14 mouse cellular contexts compared by ENCODE assay signal in the genomic region with DNA sequence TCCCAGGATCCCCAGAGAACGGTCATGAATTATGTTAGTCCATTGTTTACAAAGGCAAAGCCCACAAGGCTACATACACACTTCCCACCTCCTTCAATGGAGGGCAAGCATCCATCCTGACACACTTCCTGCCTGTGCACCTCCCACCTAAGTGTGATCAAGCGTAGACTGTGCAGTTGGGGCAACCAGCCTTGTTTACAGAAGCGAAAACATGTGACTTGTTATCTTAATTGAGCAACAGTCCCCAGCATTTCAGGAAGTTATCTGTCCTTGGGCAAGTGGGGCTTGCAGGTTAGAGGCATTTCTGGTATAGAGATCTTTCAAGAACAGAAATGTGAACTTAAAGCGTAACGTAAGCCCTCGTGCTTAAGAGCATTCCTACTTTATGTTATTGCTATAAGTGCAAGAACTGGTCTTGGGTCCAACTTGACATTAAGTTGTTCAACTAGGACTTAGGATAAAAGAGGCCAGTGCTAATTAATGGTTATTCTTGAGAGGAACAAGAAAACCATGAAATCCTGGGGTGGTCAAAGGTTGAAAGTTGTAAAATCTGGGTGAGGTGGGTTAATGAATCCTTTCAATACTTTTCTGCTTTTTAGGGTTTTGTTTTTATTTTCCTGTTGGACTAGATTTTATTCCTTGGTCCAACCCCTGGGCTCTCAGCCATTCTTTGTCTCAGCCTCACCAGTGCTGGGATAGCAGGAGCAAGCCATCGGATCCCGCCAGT. TPM values are rescaled to one million over a fixed set of nuclear protein-coding genes. Genes with fewer than 3 reads are reported as not detected.
DNase-seq lines count a peak whose midpoint lies in the region; ATAC-seq and TF ChIP-seq lines count a peak whose summit lies in the region.
"Had no signal": no experiment of that assay in that cellular context is flagged by ENCODE, and none has a peak within 500 bp of the region (broad histone marks: within the 10 kb centered on the region; RNA-seq: fewer than 3 reads in every experiment).

No protein-coding gene starts in this region.

- H3K4me3 ChIP-seq in heart, postnatal 0 days (ENCODE audit: low read depth, low read length), result no peak overlapping the region
- H3K4me3 ChIP-seq in MEL (ENCODE audit: control insufficient read depth in 1 of 2, insufficient read depth in 1 of 2, low read depth in 2 of 2, low read length in 2 of 2), result peak overlapping the region in 1 of 2 experiments; percentile 30; a peak in 2 of 4 replicates
- no peak overlapping the region for H3K4me3 ChIP-seq in limb, embryonic 10.5 days
- H3K4me3 ChIP-seq: limb, embryonic 15.5 days; neural tube, embryonic 12.5 days had no signal

- no peaks in the 10 kb centered on the region for H3K36me3 ChIP-seq in heart, postnatal 0 days (replicated peaks; ENCODE audit: control insufficient read depth, insufficient read depth, low read length)
- peaks cover 0 to 13% of the 10 kb centered on the region in 2 experiments; a peak in 2 of 4 replicates for H3K36me3 ChIP-seq in MEL (ENCODE audit: control insufficient read depth in 1 of 2, insufficient read depth in 2 of 2, low read length in 2 of 2)
- no peaks in the 10 kb centered on the region for H3K36me3 ChIP-seq in limb, embryonic 10.5 days
- H3K36me3 ChIP-seq: limb, embryonic 15.5 days; neural tube, embryonic 12.5 days had no signal

- TF ChIP-seq EP300 in heart, postnatal 0 days (IDR thresholded peaks at IDR 0.05; ENCODE audit: low read depth), result 0 out of 2 replicates have a peak, but pooled peaks have one; percentile 27
- peak; percentile 92 to 94 for TF ChIP-seq EP300 in MEL (IDR thresholded peaks at IDR 0.05; ENCODE audit: low read depth in 1 of 2, low read length in 2 of 2)

- 61% methylated on average over 8 of the region's 8 CpGs for WGBS in heart, postnatal 0 days
- 80% methylated on average over 8 of the region's 8 CpGs for WGBS in limb, embryonic 10.5 days

- no peaks in the 10 kb centered on the region for H3K79me2 ChIP-seq in MEL (ENCODE audit: control insufficient read depth, insufficient read depth, low read length, poor library complexity)

- TF ChIP-seq RAD21 in MEL (IDR thresholded peaks at IDR 0.05; ENCODE audit: low read depth, low read length), result no peak

- no peak; a peak in 2 of 4 replicates for TF ChIP-seq POLR2A in MEL (IDR thresholded peaks at IDR 0.05; ENCODE audit: control insufficient read depth in 1 of 2, insufficient read depth in 1 of 2, low read depth in 1 of 2, low read length in 2 of 2, poor library complexity in 1 of 2)

- no peaks in the 10 kb centered on the region for H3K27me3 ChIP-seq in heart, postnatal 0 days (ENCODE audit: control insufficient read depth, insufficient read depth, low read length)
- no peaks in the 10 kb centered on the region for H3K27me3 ChIP-seq in MEL (ENCODE audit: control insufficient read depth in 1 of 2, insufficient read depth in 2 of 2, low read length in 2 of 2)
- no peaks in the 10 kb centered on the region for H3K27me3 ChIP-seq in limb, embryonic 10.5 days (ENCODE audit: low read depth, poor library complexity, severe bottlenecking)
- H3K27me3 ChIP-seq: limb, embryonic 15.5 days; neural tube, embryonic 12.5 days had no signal

- H3K9ac ChIP-seq in heart, postnatal 0 days (replicated peaks; ENCODE audit: low read depth, low read length), result no peak overlapping the region
- peak overlapping the region; percentile 49 for H3K9ac ChIP-seq in MEL (ENCODE audit: control insufficient read depth, low read depth, low read length, poor library complexity, severe bottlenecking)
- H3K9ac ChIP-seq: limb, embryonic 15.5 days; neural tube, embryonic 12.5 days had no signal

- H3K4me2 ChIP-seq in heart, postnatal 0 days (ENCODE audit: low read depth, low read length), result no peak overlapping the region
- H3K4me2 ChIP-seq: limb, embryonic 15.5 days; neural tube, embryonic 12.5 days had no signal

- no peak overlapping the region; the same call in 1 of the 2 replicates for H3K27ac ChIP-seq in heart, postnatal 0 days (ENCODE audit: low read depth)
- peak overlapping the region; percentile 92 for H3K27ac ChIP-seq in MEL (ENCODE audit: control insufficient read depth, low read depth, low read length)
- 0 out of 2 replicates have a peak overlapping the region, but pooled peaks have one; percentile 1 for H3K27ac ChIP-seq in limb, embryonic 10.5 days
- H3K27ac ChIP-seq: limb, embryonic 15.5 days; neural tube, embryonic 12.5 days had no signal

- DNase-seq in heart, postnatal 0 days (ENCODE audit: low spot score), result no peak
- DNase-seq in heart, adult 11 months, result no peak
- peak; percentile 96 for DNase-seq in MEL (ENCODE audit: low read depth, low spot score)
- no peak for DNase-seq in limb, embryonic 10.5 days (ENCODE audit: low spot score)
- no peak for DNase-seq in layer of hippocampus, adult 9-11 months
- no peak for DNase-seq in embryo, embryonic 9.5 days (ENCODE audit: extremely low spot score)
- DNase-seq in urinary bladder, postnatal 25 days (ENCODE audit: low spot score), result no peak
- DNase-seq: cerebellum, adult 11-12 months; kidney, postnatal 4 days had no signal

- ATAC-seq in heart, postnatal 0 days (ENCODE audit: insufficient read depth, low read depth), result peak; percentile 70
- ATAC-seq in megakaryocyte-erythroid progenitor cell, adult 5-6 weeks (replicated peaks; ENCODE audit: low FRiP score, low TSS enrichment, poor library complexity, severe bottlenecking), result peak; percentile 92
- ATAC-seq: forebrain, embryonic 14.5 days had no signal

- H3K4me1 ChIP-seq in heart, postnatal 0 days (ENCODE audit: control insufficient read depth, insufficient read depth), result no peaks in the 10 kb centered on the region
- H3K4me1 ChIP-seq in MEL (ENCODE audit: control insufficient read depth in 1 of 2, insufficient read depth in 2 of 2, low read length in 2 of 2), result peaks cover 12 to 30% of the 10 kb centered on the region in 2 experiments
- H3K4me1 ChIP-seq in limb, embryonic 10.5 days, result peaks cover 24% of the 10 kb centered on the region; the same call in 1 of the 2 replicates

- H3K9me3 ChIP-seq in heart, postnatal 0 days (replicated peaks; ENCODE audit: control insufficient read depth, low read length), result no peaks in the 10 kb centered on the region
- H3K9me3 ChIP-seq in MEL (replicated peaks; ENCODE audit: insufficient read depth, low read length), result no peaks in the 10 kb centered on the region
- H3K9me3 ChIP-seq in limb, embryonic 10.5 days (replicated peaks), result no peaks in the 10 kb centered on the region
- H3K9me3 ChIP-seq: limb, embryonic 15.5 days; neural tube, embryonic 12.5 days had no signal

- TF ChIP-seq CTCF in heart, postnatal 0 days (IDR thresholded peaks at IDR 0.05; ENCODE audit: low read depth), result no peak
- TF ChIP-seq CTCF in MEL (IDR thresholded peaks at IDR 0.05 in 2 of 3, conservative IDR thresholded peaks at IDR 0.05 in 1 of 3; ENCODE audit: control insufficient read depth in 1 of 3, insufficient read depth in 1 of 3, low read depth in 2 of 3, low read length in 3 of 3, poor library complexity in 1 of 3, severe bottlenecking in 1 of 3), result no peak

TF ChIP-seq in MEL, 35 proteins besides CTCF, POLR2A, EP300 and RAD21 (continues in another document):
- no peak; the same call in 1 of the 2 replicates for TF ChIP-seq E2F4 (IDR thresholded peaks at IDR 0.05; ENCODE audit: borderline replicate concordance, low read depth, low read length)
- 0 out of 2 replicates have a peak, but pooled peaks have one; percentile 41 for TF ChIP-seq KAT2A (conservative IDR thresholded peaks at IDR 0.05; ENCODE audit: low read depth, low read length)
- TF ChIP-seq NRF1 (IDR thresholded peaks at IDR 0.05; ENCODE audit: insufficient read depth, low read depth, low read length, poor library complexity, severe bottlenecking), result no peak; the same call in 1 of the 2 replicates
- TF ChIP-seq MAZ (IDR thresholded peaks at IDR 0.05; ENCODE audit: low read depth, low read length), result peak; percentile 50; the same call in 1 of the 2 replicates
- peak; percentile 92 for TF ChIP-seq ELF1 (IDR thresholded peaks at IDR 0.05; ENCODE audit: low read depth, low read length)
- no peak for TF ChIP-seq ZNF384 (IDR thresholded peaks at IDR 0.05; ENCODE audit: low read depth, low read length)
- peak; percentile 95 for TF ChIP-seq MYC (IDR thresholded peaks at IDR 0.05; ENCODE audit: low read depth, low read length)
- no peak for TF ChIP-seq ZKSCAN1 (IDR thresholded peaks at IDR 0.05; ENCODE audit: low read depth, low read length)
- peak; percentile 95 for TF ChIP-seq USF1 (IDR thresholded peaks at IDR 0.05; ENCODE audit: low read depth, low read length)

RNA-seq across cellular contexts. Expression of a gene that starts 47.3 kb away (rescaled TPM):
- total RNA-seq in heart, postnatal 0 days (2014; rRNA removed; ENCODE audit: low replicate concordance), result 379 and 399 TPM in 2 replicates
- polyA plus RNA-seq in heart, postnatal 0 days (2015; fragmentation: Nextera tagmentation; extraction: Ambion mirVana), result 597 and 614 TPM in 2 replicates
- 3,309 and 3,407 TPM in 2 replicates for total RNA-seq in MEL (2012; rRNA removed)
- polyA plus RNA-seq in MEL (2012; ENCODE audit: insufficient read depth in 1 of 2, insufficient read length in 2 of 2, low read depth in 1 of 2, low replicate concordance in 2 of 2, missing spikeins in 1 of 2), result 1,000 to 10,000 TPM; 2,419 to 4,891 TPM
- polyA plus RNA-seq in limb, embryonic 10.5 days (2016; fragmentation: Nextera tagmentation; extraction: Ambion mirVana), result 3,283 and 3,422 TPM in 2 replicates
- total RNA-seq in megakaryocyte-erythroid progenitor cell, adult 5-6 weeks (2014; fragmentation: Nextera tagmentation), result 2,834 and 3,273 TPM in 2 replicates
- total RNA-seq in megakaryocyte-erythroid progenitor cell, adult 5-6 weeks (2017), result 4,983 and 7,914 TPM in 2 replicates

RNA-seq across cellular contexts. Expression of a gene that starts 53.1 kb away (rescaled TPM):
- not detected in 2 replicates for total RNA-seq in heart, postnatal 0 days (2014; rRNA removed; ENCODE audit: low replicate concordance)
- polyA plus RNA-seq in heart, postnatal 0 days (2015; fragmentation: Nextera tagmentation; extraction: Ambion mirVana), result not detected in 2 replicates
- not detected in 2 replicates for total RNA-seq in MEL (2012; rRNA removed)
- not detected for polyA plus RNA-seq in MEL (2012; ENCODE audit: insufficient read depth in 1 of 2, insufficient read length in 2 of 2, low read depth in 1 of 2, low replicate concordance in 2 of 2, missing spikeins in 1 of 2)
- polyA plus RNA-seq in limb, embryonic 10.5 days (2016; fragmentation: Nextera tagmentation; extraction: Ambion mirVana), result not detected in 2 replicates
- not detected in 2 replicates for total RNA-seq in megakaryocyte-erythroid progenitor cell, adult 5-6 weeks (2014; fragmentation: Nextera tagmentation)
- not detected in 2 replicates for total RNA-seq in megakaryocyte-erythroid progenitor cell, adult 5-6 weeks (2017)
- polyA plus RNA-seq: forebrain, embryonic 14.5 days; heart, embryonic 16.5 days; limb, embryonic 15.5 days; neural tube, embryonic 12.5 days had no signal

RNA-seq across cellular contexts. Expression of a gene that starts 53.2 kb away (rescaled TPM):
- 0.31 TPM in 1 of 2 replicates, not detected in the other for total RNA-seq in heart, postnatal 0 days (2014; rRNA removed; ENCODE audit: low replicate concordance)
- polyA plus RNA-seq in heart, postnatal 0 days (2015; fragmentation: Nextera tagmentation; extraction: Ambion mirVana), result not detected in 2 replicates
- total RNA-seq in MEL (2012; rRNA removed), result not detected in 2 replicates
- polyA plus RNA-seq in MEL (2012; ENCODE audit: insufficient read depth in 1 of 2, insufficient read length in 2 of 2, low read depth in 1 of 2, low replicate concordance in 2 of 2, missing spikeins in 1 of 2), result not detected
- polyA plus RNA-seq in limb, embryonic 10.5 days (2016; fragmentation: Nextera tagmentation; extraction: Ambion mirVana), result 0.15 and 0.24 TPM in 2 replicates
- total RNA-seq in megakaryocyte-erythroid progenitor cell, adult 5-6 weeks (2014; fragmentation: Nextera tagmentation), result not detected in 2 replicates
- not detected in 2 replicates for total RNA-seq in megakaryocyte-erythroid progenitor cell, adult 5-6 weeks (2017)
- polyA plus RNA-seq: forebrain, embryonic 14.5 days; heart, embryonic 16.5 days; limb, embryonic 15.5 days had no signal
